Comparison of ENCODE assay signal across 16 mouse cellular contexts in genomic region chr10:117525608-117526007, GRCm38 (mm10).
"Had no signal": no experiment of that assay in that cellular context is flagged by ENCODE, and none has a peak within 500 bp of the region (broad histone marks: within the 10 kb centered on the region; RNA-seq: fewer than 3 reads in every experiment).

No protein-coding gene starts in this region.

- H3K9me3 ChIP-seq: neural tube, embryonic 13.5 days; neural tube, embryonic 15.5 days; stomach, embryonic 15.5 days had no signal

- H3K36me3 ChIP-seq: neural tube, embryonic 13.5 days; neural tube, embryonic 15.5 days; stomach, embryonic 15.5 days had no signal

- H3K27me3 ChIP-seq: neural tube, embryonic 13.5 days; neural tube, embryonic 15.5 days; stomach, embryonic 15.5 days had no signal

- H3K27ac ChIP-seq: neural tube, embryonic 13.5 days; neural tube, embryonic 15.5 days; stomach, embryonic 15.5 days; stomach, postnatal 0 days had no signal

- H3K4me3 ChIP-seq: neural tube, embryonic 13.5 days; neural tube, embryonic 15.5 days; stomach, embryonic 15.5 days had no signal

- H3K4me1 ChIP-seq: neural tube, embryonic 13.5 days; neural tube, embryonic 15.5 days; stomach, embryonic 15.5 days had no signal

- H3K9ac ChIP-seq: neural tube, embryonic 13.5 days; neural tube, embryonic 15.5 days; stomach, embryonic 15.5 days had no signal

- H3K4me2 ChIP-seq: neural tube, embryonic 13.5 days; neural tube, embryonic 15.5 days; stomach, embryonic 15.5 days had no signal

- DNase-seq: retina, postnatal 1 day; right cerebral cortex, adult 18-20 months; right cerebral cortex, postnatal 14 days; right cerebral cortex, postnatal 25 days; right cerebral cortex, postnatal 4 days; spleen, adult 18-20 months; thymus, adult 18-20 months; thymus, adult 2 months; thymus, postnatal 14 days; thymus, postnatal 25 days; thymus, postnatal 36 days; thymus, postnatal 4 days had no signal
